Mouse (Mus musculus) right cerebral cortex, postnatal 14 days (tissue): ENCODE measurements around the gene Rel.
"Not testable (repeated sequence)": the region's sequence is repeated elsewhere in the genome, so short reads cannot be mapped to it uniquely, and the experiment has no call there.

Experiments used
- DNase-seq: peaks from one replicate; pipeline ENCODE4 v3.0.0; 2022

Gene Rel

DNA sequence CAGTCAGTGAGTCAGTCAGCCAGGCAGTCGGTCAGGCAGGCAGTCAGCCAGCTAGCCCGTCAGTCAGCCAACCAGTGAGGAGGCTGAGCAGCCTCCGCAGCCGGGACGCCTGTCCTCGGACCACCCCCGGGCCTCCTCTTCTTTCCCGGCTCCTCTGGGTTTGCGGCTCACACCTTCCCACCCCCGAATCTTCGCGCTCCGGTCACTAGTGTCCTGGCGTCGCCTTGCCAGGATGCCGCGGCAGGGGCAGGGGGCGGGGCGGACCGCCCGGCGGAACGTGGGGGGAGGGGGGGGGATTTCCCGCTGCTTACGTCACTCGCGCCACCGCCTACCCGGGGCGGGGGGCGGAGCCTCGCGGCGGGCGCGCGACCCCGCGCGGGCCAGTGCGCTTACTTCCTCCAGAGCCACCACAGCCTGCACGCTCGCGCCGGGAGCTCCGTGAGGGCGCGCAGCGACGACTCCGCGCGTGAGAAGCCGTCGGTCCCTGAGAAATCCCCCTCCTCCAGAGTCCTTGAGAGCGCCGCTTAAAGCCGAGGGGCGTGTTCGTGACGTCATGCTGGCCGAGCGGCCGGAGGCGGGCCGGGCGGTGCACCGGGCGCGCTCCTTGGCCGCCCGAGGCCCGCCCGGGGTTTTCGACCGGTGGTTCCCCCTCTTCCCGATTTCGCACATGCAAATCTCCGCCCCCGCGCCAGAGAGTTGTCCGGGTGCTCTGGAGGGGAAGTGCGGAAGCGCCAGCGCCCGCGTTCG is at the start of gene Rel:
Rel (minus strand) TSS at position 211 of the 747 bp plus-strand sequence.
- DNase-seq: peak; percentile 85

GRCm38 (mm10) chr11:23818745-23819144 is 48.0 kb upstream of the Rel start:
- DNase-seq: no peak

DNA sequence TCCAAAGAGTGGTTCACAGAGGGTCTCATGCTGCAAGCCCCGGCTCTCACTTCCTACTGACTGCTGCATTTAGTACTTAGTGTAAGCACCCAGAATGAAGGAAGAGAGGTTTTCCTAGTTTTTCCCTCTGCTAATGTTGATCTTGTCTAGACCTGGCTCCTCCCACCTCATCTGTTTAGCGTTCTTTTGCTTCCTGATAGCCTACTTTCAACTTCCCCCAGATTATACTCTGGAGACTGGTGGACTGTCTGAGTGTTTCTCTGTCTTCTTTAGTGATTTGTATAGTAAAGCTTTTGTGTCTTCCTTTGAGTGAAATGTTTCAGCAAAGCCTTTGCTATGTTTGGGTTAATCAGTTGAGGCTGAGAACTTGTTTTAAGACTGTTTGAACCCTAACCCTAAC is 40.0 kb upstream of the Rel start:
- no peak for DNase-seq

DNA sequence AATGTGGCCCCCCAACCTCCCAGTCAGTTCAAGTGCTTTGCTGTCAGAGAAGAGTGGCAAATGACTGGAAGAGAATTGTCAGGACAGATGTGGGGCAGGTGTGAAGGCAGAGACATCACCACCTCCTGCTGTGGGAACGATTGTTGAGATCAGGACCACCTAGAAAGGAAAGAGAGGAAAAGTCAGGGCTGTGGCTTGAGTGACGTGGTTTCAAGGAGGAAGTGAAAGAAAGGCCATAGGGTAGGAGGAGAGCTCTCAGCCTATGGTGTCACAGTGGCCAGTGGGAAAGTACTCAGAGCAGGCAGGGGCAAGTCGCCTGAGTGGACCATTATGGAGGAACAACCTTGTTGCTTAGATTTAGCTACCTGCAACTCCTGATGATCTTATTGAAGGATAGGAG is 34.9 kb upstream of the Rel start:
- DNase-seq: no peak

- DNase-seq: no peak
Observed at GRCm38 (mm10) chr11:23803136-23803535, 32.4 kb upstream of the Rel start.

- DNase-seq: no peak
Observed at GRCm38 (mm10) chr11:23802256-23802655, 31.5 kb upstream of the Rel start.

- DNase-seq: no peak
Observed at GRCm38 (mm10) chr11:23801851-23802250, 31.1 kb upstream of the Rel start.

- not testable (repeated sequence) for DNase-seq
Observed at GRCm38 (mm10) chr11:23783677-23784076, 12.9 kb upstream of the Rel start.

DNA sequence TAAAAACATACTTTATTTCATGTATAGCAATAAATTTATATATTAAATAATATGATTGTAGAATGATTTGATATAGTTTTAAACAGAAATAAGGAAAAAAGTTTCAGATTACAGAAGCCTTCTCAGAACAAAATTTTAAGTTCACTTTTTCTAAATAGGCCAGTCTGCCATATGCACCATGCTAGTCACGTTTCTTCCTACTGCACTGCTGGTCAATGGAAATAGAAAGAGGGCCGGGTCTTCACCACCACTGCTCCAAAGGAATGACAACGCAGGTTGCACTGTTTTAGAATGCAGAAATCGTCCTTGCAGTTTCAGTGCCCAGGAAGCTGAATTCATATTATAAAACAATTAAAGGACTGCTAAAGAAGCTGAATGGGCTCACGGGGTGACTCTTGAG is 12.3 kb upstream of the Rel start:
- no peak for DNase-seq

GRCm38 (mm10) chr11:23782038-23782437 is 11.3 kb upstream of the Rel start:
- no peak for DNase-seq

DNA sequence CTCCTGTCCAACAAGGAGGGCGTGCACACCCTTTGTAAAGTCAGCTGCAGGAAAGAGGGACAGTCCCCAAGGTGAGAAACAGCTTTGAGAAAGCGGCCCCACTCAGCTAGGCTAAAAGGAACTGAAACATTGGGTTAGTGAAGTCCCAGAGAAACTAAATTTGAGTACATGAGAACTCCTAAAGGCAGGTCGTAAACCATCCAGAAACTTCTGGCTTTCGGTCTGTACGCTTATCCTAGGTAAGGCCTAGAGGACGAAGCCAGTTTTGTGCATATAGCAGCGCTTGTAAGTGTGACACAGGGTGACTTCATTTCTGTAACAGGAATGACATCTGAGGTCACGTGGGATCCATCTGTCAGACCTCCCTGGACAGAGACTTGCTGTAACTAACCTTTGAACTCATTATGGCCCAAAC is 8.0 kb upstream of the Rel start:
- no peak for DNase-seq

- no peak for DNase-seq
Observed at GRCm38 (mm10) chr11:23772471-23772870, 1.7 kb upstream of the Rel start.

- no peak for DNase-seq
Observed at GRCm38 (mm10) chr11:23771507-23772097, 832 bp upstream of the Rel start.

DNA sequence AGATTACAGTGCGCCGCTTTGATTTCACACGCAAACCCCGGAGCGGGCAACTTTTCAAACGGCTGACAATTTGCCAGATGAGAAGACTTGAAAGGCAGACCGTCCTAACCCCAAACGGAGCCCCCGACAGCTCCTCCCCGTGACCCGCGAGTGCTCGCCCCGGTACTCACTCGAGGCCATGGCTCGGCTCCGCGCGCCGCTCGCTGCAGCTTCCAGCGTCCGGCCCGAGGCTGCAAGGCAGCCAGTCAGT is 335 bp downstream of the Rel start:
- no peak for DNase-seq

DNA sequence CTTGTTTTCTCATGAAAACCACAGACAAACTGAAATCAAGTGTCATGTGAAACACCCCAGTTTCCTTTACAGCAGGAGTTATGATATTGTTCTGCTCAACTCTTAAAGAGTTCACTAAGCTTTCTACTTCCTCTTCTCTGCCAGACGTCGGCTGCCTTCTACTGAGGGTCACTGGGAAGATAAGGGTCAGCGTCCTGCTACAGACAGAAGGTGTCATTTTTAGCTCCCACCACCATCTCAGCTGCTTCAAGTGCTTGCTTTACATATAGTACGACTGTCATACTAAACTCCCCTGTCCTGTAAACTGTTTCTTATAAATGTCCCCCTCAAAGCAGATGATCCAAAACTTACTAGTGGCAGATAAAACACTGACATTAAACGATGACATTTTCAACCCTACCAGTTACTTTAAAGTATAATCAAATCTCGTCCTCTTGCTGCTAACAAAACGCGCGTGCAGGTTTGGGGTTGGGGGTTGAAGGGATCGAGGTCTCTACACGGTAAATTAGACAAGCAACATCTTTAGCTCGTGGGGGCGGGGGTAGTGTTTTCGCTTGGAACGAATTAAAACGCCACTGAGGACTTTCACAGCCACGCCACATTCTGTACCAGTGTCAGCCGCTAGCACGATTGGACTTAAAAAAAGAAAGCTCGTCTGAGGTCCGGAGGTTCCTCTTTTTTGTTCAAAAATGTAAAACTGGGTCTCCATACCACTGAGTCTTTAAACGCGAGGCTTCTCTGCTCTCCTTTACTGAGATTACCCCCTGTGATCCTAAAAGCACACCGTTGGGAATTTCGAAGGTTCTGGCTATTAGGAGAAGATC is 872 bp downstream of the Rel start:
- peak; percentile 9 for DNase-seq

- DNase-seq: no peak
Observed at GRCm38 (mm10) chr11:23769033-23769432, 1.7 kb downstream of the Rel start.

- DNase-seq: no peak
Observed at GRCm38 (mm10) chr11:23767928-23768327, 2.8 kb downstream of the Rel start.

GRCm38 (mm10) chr11:23767369-23767768 is 3.4 kb downstream of the Rel start:
- not testable (repeated sequence) for DNase-seq

DNA sequence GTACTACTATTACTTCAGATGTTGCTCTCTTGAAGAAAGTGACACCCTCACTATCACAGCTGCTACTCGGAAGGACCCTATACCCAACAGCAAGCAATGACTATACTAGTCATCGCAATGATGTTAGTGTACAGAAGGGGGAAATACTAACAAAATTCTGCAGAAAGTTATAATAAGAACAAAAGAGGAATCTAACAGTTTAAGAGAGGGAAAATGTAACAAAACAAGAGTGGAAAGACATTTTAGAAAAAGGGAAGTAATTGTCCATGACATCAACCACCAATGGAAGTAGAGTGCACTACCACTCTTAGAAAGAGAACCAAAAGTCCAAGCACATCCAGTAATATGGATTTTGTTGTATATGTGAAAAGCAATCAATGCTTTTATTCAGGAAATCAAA is 8.1 kb downstream of the Rel start:
- DNase-seq: no peak

DNA sequence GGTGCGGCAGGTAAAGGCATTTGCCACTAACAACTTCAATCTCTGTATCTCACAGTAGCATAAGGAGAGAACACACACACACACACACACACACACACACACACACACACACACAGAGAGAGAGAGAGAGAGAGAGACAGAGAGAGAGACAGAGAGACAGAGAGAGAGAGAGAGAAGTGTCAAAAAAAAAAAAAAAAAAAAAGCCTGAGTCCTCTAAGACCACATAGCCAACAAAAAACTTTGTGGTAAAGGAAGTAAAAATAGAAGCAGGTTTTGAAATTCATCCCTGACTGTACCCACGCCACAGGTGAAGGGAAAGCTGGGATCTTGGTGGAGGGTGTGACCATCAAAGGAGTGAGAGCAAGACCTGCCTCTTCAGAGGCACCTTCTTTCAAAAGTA is 12.6 kb downstream of the Rel start:
- DNase-seq: no peak

GRCm38 (mm10) chr11:23754329-23754728 is 16.4 kb downstream of the Rel start:
- DNase-seq: no peak

- no peak for DNase-seq
Observed at GRCm38 (mm10) chr11:23753136-23753710, 17.5 kb downstream of the Rel start.

- DNase-seq: no peak
Observed at GRCm38 (mm10) chr11:23746102-23746501, 24.7 kb downstream of the Rel start.

DNA sequence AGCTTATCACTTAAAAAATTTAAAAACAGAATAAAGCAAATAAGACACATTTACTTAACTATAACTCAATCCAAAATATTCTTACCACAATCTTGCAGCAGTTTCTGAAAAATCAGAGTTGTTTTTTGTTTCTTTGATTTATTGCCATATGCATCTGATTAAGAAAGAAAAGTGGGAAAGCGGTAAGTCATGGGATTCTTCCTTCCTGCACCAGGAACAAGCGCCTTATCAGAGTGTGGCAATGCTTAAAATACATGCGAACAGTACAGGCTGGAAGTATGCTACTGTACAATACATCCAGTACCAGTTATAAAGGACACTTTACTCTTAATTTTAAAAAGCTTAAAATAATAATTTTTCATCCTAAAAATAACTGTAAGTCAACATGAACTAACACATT is 26.4 kb downstream of the Rel start:
- DNase-seq: no peak
